Mouse (Mus musculus) naive thymus-derived CD4-positive, alpha-beta T cell, adult 2 months (primary cell): ENCODE data around the gene Tnc.

ENCODE experiments used
- DNase-seq: peaks from one replicate; pipeline ENCODE4 v3.0.0-alpha.2; 2011; ENCODE audit warnings: low read depth

The Tnc gene

DNA sequence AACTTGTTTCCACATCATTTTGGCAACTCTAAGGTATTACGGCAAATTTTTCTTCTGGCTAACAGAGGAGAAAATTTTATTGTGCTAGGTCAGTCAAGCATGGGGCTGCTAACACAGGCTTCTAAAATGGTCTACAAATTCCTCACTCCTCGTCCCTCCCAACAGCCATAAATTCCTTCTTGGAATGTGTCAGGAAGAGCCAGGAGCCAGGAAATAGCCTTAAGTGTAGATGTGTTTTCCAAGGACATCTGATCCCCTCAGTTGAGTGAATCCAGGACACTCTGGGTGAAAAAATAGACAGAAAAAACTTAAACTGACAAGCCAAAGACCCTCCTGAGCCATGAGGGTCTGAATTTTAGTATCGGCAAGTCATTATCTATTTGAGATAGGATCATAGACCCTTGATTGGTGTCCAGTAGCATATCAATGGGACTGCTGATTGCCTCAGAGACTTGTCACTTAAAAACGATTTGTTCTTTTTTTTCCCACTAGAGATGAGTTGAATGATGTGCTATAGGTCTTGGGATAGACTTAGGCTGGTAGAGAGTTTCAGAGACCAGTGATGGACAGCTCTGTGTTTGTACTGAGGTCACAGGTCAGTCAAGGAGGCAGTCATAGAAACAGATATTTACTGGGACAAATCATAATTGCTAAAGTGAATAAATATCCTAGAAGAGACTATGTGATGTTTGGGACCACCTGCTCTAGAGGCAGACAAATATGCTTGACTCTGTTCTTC, 22.6 kb downstream of the Tnc start:
- no peak for DNase-seq

DNA sequence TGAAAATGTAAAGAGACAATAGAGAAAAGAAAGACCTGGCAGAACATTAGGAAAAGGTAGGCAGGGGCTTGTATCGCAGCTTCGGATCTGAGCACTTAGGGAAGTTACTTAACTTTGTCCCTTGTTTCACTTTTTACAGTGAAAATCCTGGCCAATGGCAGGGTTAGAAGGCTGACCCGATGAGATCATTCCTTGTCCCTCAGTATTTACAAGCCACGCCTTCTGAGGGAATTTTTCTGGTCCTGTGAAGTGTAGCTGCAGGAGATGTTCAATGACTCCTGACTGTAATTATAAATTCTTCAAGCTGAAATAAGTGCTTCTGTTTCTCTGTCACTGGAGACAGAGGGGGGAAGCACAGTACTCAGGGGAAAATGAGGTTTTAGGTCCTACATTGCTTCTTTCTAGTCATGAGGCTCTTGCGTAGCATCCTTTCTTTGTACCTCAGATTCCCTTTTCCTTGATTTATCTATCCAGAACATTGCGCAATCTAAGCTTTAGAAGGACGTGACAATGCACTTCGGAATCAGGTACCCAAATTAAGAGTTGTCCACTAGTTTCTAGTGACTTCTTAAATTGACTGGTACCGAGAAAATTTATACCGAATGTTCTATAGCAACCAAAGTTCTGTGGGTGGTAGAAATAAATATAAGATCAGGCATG, 25.8 kb downstream of the Tnc start:
- no peak for DNase-seq

DNA sequence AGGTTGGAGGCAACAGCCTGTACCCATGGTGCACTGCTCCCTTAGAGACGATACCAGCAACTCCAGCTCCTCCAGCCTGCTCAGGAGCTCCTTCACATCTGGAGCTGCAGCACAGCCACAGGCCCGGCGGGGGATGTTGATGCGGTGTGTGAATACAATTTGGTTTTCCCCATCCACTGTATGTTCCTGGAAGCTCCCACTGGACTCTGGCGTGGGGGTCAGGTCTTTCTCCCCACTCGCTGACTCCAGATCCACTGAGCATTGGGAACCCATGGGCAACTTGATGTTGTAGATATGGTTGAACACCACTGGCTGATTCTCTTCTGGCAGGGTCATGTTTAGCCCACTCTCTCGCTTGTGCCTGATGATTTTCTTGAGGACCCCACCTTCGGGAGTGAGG, 26.7 kb downstream of the Tnc start:
- no peak for DNase-seq

DNA sequence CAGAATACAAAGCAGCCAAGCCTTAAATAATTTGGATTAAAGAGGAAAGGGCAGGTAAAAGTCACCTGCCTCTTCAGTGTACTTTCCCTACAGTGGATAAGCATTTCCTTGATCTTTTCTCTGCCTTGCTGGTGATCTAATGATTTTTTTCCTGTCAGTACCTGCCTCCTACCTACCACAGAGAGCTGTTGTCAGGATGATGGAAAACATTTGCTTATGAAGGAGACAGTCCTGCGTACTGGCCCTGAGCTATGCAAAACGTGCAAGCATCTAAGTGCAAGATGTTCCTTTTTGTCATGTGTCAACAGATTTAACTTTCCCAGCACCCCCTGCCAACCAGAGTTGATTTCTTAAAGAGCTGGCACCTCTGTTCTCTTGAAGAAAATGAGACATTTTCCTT, 35.5 kb downstream of the Tnc start:
- DNase-seq = no peak

DNA sequence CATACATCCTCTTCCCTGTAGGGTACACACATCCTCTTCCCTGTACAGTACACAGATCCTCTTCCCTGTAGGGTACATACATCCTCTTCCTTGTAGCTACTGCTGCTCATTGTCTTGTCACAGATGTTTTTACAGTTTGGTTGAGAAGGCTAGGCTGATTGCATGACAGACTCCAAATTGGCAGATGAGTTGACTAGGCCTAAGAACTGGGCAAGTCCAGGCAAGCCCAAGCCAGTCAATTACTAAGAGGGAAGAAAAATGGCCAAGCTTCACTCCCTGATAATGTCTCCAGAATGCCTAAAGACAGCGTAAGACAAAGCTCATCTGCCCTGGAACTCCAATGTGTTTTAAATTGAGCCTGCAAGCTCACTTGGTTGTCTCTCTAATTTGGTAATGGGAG, 36.9 kb downstream of the Tnc start:
- DNase-seq = no peak

DNA sequence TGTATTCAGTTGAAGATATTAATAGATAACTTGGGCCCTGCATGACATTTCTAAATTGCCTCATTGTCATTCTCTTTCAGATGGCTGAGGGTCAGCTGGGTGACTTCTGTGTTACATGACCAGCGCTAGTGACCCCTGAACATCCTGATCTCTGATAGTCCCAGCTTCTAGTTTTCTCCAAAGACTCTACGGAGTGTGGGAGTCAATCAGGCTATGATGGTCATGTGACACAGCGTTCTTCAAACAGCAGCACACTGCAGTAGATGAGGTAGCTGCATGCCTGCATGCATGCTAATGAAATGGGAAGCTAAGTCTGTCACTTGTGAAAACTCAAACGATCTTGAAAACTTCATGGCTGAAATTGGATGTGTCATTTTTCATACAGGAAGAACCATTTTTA, 41.6 kb downstream of the Tnc start:
- no peak for DNase-seq

DNA sequence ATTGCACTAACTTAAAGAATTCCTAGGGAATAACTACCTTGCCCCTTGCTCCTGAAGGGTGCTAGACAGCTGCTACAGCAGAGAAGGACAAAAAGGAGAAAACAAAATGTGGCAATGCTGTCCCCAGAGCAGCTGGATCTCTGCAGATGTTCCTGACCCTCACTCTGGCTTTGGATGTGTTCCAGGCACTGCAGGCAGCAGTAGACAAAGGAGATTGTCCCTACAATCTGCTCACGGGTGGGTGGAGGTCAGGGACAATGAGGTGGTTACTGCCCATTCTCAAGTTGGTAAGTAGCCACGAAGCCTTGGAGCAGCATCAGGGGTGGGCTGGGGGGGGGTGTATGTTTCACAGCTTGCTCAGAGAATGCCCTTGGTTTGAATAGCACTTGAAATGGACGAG, 43.1 kb downstream of the Tnc start:
- no peak for DNase-seq

DNA sequence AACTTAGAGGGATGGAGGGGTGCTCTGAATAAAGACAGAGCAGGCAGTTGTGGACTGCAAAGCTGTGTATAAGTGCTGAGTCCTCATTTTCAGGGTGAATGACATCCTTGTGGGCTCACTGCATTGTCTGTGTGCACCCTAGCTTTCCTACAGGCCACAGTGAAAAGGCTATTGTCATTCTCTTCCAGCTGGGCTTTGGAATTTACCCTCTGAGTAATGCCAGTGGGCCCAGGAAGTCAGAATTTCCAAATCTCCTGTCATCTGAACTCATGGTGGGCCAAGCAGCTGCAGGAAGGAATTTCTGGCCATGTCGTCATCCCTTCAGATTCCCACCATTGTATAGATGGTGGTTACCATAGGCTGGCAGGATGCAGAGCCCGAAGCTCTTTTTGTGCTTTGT, 44.6 kb downstream of the Tnc start:
- DNase-seq = no peak

DNA sequence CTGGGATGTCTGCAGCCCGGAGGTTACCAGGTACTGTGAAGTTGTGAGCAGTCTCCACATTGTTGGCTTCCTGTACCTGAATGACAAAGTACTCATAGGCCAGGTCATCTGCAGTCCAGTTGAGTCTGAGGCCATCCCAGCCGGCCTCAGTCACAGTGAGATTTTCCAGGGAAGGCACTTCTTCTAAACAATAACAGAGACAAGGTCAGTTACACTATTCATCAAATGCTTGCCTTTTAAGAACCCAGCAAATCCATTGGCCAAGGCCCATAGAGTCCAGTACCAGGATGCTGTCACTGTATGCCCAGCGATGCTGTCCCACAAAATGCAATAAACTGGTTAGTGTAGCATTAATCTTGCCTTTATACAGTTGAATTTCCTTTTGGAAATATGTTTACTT, 46.0 kb downstream of the Tnc start:
- no peak for DNase-seq

DNA sequence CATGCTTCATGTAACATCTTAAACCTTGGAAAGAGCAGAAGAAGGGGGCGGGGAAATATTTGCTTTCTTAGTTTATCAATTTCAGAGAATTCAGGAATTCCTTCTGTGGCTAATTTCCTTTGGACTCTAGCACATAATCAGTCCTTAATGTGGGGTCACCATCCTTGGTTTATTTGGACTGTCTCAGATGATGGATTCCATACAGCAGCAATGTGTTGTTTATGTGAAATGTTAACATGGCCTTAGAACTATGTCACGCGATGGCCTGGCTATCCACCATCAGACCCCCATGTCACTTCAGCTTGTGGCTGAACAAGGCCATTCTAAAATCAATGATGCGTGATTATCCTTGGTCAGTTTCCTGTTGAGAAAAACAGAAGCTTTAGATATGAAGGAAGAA, 46.5 kb downstream of the Tnc start:
- DNase-seq = no peak

DNA sequence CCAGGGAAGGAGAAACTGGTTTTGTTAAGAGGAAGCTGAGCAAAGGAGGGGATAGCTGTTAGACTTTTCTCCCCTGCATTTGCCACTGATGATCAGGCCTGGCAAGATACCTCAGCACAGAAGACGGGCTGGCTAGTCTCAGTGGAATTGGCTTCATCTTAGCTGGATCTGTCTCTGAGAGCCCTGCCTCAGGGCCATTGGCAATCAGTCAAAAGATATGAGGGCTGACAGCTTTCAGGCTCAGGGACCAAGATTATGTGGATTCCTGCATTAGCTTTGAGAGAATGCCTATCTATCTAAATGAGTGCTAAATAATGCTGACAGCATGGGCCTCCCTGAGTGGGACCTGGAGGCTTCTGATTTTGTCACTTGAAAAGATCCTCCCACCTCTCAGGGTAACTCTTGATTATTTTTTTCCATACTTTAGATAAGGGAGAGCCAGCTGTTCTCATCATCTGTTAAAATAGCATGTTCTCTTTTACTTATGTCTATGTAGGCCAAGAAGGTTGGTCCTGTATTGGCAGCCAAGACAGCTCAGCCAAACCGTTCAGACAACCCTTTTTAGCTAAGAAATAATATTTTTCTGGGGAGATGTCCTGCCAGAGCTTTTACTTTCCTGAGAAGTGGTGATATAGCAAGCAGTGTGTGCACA, 53.2 kb downstream of the Tnc start:
- no peak for DNase-seq

DNA sequence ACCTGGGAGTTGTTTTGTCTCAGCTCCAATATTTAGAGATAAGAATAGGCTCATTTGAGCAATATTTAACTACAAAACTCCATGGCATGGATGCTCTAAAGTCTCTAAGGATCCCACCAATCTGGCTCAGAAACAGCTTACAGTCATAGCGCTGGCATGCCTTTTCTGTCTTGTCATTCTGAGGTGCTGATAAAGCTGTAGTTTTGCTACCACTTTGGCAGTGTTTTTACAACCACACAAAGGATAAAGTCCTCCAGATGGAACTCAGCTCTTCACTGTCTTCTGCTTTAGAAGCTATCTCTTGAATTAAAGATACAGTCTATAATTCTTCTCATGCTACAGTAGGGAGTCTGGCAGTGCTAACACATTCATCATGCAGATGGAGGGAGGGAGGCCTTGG, 56.6 kb downstream of the Tnc start:
- no peak for DNase-seq

DNA sequence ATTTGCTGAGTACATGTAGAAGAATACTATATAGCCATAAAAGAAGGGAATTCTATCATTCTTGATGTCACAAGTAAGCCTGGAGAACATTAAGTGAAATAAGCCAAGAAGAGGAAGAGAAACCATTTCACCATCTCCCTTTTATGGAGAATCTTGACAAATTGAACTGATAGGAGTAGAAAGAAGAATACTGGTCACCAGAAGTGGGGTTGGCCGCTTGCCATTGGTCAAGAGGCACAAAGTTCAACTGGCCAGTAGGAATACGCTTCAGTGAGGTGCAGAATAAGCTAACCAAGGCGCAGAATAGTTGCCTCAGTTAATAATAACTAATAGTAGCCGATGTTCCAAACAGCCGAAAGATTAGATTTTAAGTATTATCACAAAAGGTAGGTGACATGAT, 58.7 kb downstream of the Tnc start:
- DNase-seq = no peak

DNA sequence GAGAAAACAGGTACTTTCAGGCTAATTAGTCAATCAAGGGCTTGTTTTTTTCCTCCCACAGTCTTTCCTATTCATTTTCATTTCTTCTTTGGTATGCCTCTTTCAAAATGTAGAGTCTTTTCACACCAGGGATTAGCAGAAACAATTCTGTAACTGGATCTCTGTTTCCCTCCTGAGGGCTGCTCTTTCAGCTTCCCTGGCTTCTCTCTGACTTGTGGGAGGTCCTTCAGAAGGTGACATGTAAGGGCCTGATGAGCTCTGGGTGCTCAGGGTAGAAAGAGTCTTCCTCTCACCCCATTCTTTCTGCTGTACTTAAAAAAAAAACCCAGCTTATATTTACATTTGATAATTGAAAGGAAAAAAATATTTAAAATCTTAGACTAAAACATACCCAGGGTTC, 60.2 kb downstream of the Tnc start:
- DNase-seq = no peak

DNA sequence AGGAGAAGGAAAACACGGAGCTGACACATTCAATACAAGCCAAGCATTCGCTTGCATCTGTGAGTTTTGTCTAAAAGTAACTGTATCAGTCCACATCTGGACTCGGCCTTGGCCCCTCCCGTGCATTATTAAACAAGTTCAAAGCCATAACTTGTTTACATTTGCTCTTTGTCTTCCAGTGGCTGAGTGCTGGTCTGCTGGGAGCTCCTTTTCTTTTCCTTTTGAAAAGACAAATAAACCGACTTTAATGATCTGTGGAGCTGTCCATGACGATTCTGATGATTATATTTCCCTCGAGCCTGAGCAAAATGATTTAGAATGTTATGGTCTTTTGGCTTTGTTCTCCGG, 63.7 kb downstream of the Tnc start:
- no peak for DNase-seq

DNA sequence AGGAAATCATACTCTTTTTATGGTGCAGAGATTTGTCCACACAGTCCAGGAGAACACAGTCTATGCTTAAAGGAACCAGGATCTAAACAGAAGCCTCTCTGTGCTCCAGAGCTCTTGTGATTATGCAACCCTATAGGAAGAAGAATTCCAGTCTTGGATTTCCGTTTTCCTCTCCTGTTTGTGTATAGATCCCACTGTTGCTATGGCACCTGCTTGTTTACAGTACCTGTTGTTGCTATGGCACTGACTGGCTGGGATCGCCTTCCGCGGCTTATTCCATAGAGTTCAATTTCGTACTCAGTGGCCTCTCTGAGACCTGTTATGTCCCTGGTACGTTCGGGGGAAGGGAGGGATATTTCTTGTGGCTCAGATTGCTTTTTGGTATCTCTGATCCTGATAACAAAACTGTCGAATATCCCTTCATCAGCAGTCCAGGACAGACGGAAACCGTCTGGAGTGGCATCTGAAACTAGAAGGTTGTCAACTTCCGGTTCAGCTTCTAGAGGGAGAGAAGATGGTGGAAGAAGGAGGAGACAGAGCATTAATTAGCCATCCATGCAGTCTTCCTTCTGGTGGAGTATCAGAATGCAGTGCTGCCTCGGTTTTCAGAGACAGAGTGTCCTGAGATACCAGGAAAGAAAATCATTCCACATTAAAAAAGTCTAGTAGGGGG, 64.3 kb downstream of the Tnc start:
- DNase-seq = no peak

DNA sequence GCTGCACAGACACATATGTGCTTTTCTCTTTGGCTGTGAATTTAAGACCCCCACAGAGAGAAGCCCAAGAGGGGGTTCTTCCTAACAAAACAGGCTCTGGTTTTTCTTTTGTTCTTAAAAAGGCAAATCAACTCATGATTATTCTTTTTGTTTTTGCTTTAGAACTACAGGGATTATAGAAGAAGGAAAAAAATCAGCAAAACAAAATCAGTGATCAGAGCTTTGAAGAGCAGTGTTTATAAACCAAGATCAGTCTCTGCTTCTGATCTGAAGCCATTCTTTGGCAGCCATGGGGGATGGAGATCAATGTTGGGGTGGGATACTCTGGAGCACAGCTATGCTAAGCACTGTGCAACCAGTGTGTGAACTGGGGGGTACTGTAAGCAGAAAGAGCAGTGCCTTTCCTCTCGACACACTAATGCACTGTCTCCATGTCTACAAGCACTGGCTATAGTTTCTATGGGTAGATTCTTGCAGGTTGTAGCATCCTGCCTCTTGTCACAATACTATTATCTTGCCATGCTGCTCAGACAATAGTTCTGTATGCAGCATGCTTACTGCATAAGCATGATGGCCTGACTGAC, 66.5 kb downstream of the Tnc start:
- DNase-seq = no peak

DNA sequence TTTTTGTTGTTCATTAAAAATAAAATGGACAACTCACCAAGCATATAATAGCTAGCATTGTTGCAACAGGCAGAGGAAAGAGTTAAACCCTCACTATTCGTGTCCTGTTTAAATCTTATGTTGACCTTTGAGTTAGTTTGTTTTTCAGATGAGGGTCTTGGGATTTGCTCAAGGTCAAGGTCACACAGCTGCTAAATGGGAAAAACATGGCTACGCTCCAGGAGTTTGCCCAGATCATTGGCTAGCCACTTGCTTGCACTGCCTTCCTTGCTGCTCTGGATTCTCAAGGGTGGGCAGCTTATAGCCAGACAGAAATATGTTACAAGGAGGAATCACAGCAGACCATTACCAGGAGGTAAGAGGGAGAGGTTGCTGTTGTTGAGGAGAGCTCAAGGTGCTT, 67.2 kb downstream of the Tnc start:
- DNase-seq = no peak

DNA sequence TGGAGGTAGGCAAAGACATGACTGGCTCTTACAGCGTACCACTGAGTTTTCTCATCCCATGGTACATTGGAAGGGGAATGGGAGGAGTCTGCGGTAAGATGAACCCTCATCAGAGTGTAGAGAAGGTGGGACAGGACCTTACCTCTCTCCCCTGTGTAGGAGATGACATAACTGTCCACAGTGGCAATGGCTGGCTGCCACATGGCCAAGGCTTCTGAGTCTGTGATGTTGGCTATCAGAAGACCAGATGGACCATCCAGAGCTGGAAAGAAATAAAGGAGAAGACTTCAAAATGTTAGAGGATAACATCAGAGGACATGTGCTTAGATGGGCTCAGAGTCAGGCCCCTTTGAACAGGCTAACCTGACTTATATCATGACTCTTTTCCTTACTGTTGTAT, 74.3 kb downstream of the Tnc start:
- DNase-seq = no peak

DNA sequence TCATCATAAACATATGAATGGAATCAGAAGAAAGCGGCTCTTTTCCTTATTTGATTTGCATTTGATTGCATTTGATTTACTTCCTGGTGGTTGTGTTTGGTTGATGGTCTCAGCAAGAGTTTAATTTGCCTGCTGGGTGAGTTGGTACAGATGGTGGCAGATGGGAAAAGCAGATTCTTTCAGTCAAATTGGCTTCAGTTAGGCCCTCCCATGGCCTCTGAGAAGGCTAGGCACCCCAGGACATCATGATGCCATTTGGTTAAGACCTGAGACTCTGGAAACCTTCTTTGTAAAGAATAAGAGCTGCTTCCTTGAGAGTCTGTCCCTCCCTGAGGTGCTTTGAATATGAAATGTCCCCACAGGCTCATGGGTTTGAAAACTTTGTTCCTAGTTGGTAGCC, 75.1 kb downstream of the Tnc start:
- DNase-seq = no peak

DNA sequence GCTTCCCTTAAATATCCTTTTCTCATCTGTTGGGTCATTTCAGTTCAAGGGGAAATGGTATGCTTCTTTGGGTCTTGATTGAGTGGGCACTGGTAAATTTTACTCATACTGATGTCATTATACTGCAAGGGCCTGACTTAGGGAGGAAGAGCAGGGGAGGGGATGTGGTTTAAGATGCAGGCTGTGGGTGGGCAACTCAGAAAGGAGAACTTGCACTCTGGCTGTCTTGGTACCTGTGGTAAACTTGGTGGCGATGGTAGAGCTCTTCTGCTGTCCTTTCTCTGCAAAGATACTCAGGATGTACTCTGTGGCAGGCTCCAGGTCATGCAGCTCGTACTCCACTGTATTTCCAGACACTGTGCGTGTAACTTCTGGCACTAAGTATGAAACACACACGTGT, 75.9 kb downstream of the Tnc start:
- DNase-seq = no peak

DNA sequence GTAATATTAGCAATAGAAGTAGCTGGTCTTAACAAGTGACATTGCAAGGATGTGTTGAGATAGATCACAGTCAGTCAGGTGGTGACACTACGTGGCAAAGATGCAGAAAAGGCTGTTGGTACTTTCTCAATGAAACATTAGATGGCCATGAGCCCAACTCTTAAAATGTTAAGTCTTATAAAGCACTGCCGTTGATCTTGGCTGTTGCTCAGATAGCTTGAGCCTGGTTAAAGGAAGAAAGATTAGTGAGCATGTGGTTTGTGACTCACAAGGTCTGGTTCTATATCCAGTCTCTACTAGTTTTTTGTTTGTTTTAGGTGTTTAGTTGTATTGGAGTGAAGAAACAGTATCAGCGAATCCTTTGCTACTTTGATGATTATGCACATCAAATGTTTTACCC, 76.9 kb downstream of the Tnc start:
- DNase-seq = no peak

DNA sequence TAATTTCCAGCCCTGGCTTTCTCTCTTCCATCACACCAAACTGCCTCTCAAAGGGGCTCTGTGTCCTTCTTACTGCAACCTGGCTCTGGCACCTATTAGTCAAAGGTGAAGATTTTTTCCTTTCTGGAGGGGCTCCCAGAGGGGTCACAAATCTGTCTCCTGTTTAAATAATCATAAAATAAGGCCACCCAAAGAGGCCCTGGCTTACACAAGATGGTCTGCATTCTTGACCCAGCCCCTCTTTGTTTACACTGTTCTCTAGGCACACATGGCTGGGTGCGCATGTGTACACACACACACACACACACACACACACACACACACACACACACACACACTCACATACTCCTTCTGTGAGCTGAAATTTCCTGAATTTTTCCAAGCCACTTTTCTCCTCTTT, 83.4 kb downstream of the Tnc start:
- no peak for DNase-seq
